Mouse (Mus musculus): ENCODE measurements at regions not wholly inside any gene's neighbourhood (a gene's known extent, or its start where the extent isn't known, plus 50 kb on each side); places are given as distances from the start of the nearest gene placed in this dataset.

- TF ChIP-seq MXI1 (IDR thresholded peaks at IDR 0.05; ENCODE audit: low read depth, low read length) (no peak), ZKSCAN1 (IDR thresholded peaks at IDR 0.05; ENCODE audit: borderline replicate concordance, low read depth, low read length) (no peak), RAD21 (IDR thresholded peaks at IDR 0.05; ENCODE audit: low read depth, low read length) (no peak)
These were observed 463.1 kb downstream of the Bnc2 start for GRCm38 (mm10) chr4:84212004-84212403.
